Mouse (Mus musculus) brain, embryonic 14.5 days (tissue): Measurements from ENCODE around the gene Snapc2.

Experiments used
- CTCF ChIP-seq: fragments of 200-500 bp; IDR thresholded peaks from 2 replicates; pipeline ENCODE4 v1.5.1; 2012; ENCODE audit warnings: inconsistent platforms, mild to moderate bottlenecking, moderate library complexity, borderline replicate concordance; ENCODE audit not compliant: insufficient read depth, insufficient read length; ENCODE audit errors: extremely low read depth
- POLR2A ChIP-seq: fragments of 200-500 bp; IDR thresholded peaks from 2 replicates; pipeline ENCODE4 v1.6.1; 2012; ENCODE audit warnings: mild to moderate bottlenecking, inconsistent platforms, borderline replicate concordance; ENCODE audit not compliant: poor library complexity, insufficient read depth, insufficient read length, severe bottlenecking; ENCODE audit errors: extremely low read depth

DNA sequence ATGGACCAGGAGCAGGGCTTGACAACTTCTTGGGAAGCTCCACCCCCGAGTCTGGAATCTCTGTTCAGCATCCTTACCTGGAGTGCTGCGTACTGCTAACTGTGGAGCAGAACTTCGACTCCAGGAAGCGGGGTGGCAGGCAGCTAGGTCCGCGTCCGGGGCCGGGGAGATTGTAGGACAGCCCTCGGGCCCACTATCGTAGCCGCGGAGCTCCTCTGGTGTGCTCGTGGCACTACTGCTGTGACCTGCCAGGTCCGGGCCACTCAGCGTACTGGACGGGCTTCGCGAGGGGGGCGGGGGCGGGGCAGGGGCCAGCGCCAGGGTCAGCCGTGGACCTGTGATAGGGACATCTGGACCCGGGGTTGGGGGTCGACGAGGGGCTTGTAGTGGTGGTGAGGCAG, 40.1 kb upstream of the Snapc2 start:
- TF ChIP-seq CTCF (no peak), POLR2A (no peak)
